Mouse (Mus musculus) embryonic facial prominence, embryonic 13.5 days (tissue): Measurements from ENCODE around the gene Plxna4. TPM values are rescaled to one million over a fixed set of nuclear protein-coding genes. Genes with fewer than 3 reads are reported as not detected.

Experiments
- ATAC-seq: fragments of 200-750 bp; cut with Nextera tagmentation; 2 replicates; pipeline ENCODE4 v1.8.0; 2017; ENCODE audit warnings: low read depth; ENCODE audit not compliant: insufficient number of reproducible peaks, insufficient read depth, low FRiP score, low TSS enrichment
- H3K27ac ChIP-seq: fragments of 300-500 bp; sonication (generic); 2 replicates; pipeline ENCODE4 v1.5.1; 2015; ENCODE audit warnings: moderate library complexity, mild to moderate bottlenecking, inconsistent platforms
- H3K27me3 ChIP-seq: fragments of 300-500 bp; sonication (generic); 2 replicates; pipeline ENCODE4 v1.6.1; 2015; ENCODE audit warnings: mild to moderate bottlenecking, inconsistent platforms
- H3K36me3 ChIP-seq: fragments of 300-500 bp; sonication (generic); 2 replicates; pipeline ENCODE4 v1.6.1; 2015; ENCODE audit warnings: mild to moderate bottlenecking, inconsistent platforms
- H3K4me1 ChIP-seq: fragments of 300-500 bp; sonication (generic); 2 replicates; pipeline ENCODE4 v1.6.1; 2015; ENCODE audit warnings: inconsistent platforms
- H3K4me2 ChIP-seq: fragments of 300-500 bp; sonication (generic); 2 replicates; pipeline ENCODE4 v1.6.1; 2015; ENCODE audit warnings: moderate library complexity, mild to moderate bottlenecking, inconsistent platforms
- H3K4me3 ChIP-seq: fragments of 300-500 bp; sonication (generic); 2 replicates; pipeline ENCODE4 v1.5.1; 2015; ENCODE audit warnings: mild to moderate bottlenecking, inconsistent platforms
- H3K9ac ChIP-seq: fragments of 300-500 bp; sonication (generic); 2 replicates; pipeline ENCODE4 v1.6.1; 2015; ENCODE audit warnings: mild to moderate bottlenecking, inconsistent platforms
- H3K9me3 ChIP-seq: fragments of 300-500 bp; sonication (generic); 2 replicates; pipeline ENCODE4 v1.6.1; 2016; ENCODE audit warnings: inconsistent platforms
- WGBS: fragments of 180-500 bp; shearing (Covaris S2); methylation state at CpG from one replicate; pipeline ENCODE4 v1.1.7; 2015; ENCODE audit warnings: mixed read lengths; 5-methylcytosine and 5-hydroxymethylcytosine counted together
- polyA plus RNA-seq: library from polyadenylated mRNA; unstranded; fragments of >200 nt; fragmentation: Nextera tagmentation; extraction: Ambion mirVana; gene quantifications from 2 replicates; pipeline ENCODE4 v1.2.1, GENCODE M21; 2015

Gene Plxna4
- polyA plus RNA-seq, 1 experiment from 2014 or later: 4.0 TPM

DNA sequence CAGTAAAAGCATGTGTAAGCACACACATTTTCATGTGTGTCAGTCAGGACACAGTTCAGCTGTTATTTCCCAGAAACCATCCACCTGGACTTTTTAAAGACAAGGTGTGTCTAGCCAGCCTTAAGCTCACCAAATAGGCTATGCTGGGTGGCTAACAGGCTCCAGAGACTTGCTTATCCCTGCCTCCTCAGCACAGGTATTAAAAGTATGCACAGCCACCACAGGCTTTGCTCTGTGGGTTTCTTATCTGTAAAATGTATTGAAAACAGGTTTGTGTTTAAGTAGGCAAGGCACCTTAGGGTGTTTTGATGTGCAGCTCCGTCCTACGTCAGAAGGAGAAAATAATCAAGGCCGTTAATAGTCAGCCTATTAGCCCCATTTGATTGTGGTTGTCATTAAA is 218.9 kb downstream of the Plxna4 start:
- no peak for ATAC-seq
- H3K27ac ChIP-seq: no peak overlapping the region
- H3K9me3 ChIP-seq: no peaks in the 10 kb centered on the region
- WGBS: 52% methylated on average over 3 of the region's 3 CpGs
- no peak overlapping the region for H3K4me2 ChIP-seq
- H3K4me3 ChIP-seq: no peak overlapping the region
- H3K4me1 ChIP-seq: peaks cover 31% of the 10 kb centered on the region
- H3K27me3 ChIP-seq: no peaks in the 10 kb centered on the region
- no peak overlapping the region for H3K9ac ChIP-seq
- no peaks in the 10 kb centered on the region for H3K36me3 ChIP-seq

DNA sequence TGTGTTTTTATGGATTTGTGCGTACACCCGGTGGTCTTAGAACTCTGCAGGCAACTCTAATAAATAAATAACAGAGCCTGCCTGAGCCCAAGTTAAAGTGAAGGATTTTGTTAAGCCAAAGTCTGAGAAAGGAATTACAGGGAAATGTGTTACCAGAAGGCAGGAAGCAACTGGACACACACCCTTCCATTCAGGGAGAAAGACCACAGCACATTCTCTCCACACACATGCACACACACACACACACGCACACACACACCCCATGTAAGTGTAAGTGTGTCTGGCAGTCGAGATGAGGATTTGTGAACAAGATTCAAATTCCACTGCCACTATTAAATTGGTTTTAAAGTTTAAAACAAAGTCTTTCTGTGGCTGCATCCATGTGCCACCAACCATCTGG is 219.6 kb downstream of the Plxna4 start:
- no peaks in the 10 kb centered on the region for H3K36me3 ChIP-seq
- no peaks in the 10 kb centered on the region for H3K27me3 ChIP-seq
- peak overlapping the region; percentile 73 for H3K27ac ChIP-seq
- H3K9ac ChIP-seq: no peak overlapping the region
- H3K4me2 ChIP-seq: peak overlapping the region; percentile 22; the same call in 1 of the 2 replicates
- ATAC-seq: no peak
- no peak overlapping the region for H3K4me3 ChIP-seq
- 30% methylated on average over 4 of the region's 4 CpGs for WGBS
- peaks cover 38% of the 10 kb centered on the region for H3K4me1 ChIP-seq
- no peaks in the 10 kb centered on the region for H3K9me3 ChIP-seq

DNA sequence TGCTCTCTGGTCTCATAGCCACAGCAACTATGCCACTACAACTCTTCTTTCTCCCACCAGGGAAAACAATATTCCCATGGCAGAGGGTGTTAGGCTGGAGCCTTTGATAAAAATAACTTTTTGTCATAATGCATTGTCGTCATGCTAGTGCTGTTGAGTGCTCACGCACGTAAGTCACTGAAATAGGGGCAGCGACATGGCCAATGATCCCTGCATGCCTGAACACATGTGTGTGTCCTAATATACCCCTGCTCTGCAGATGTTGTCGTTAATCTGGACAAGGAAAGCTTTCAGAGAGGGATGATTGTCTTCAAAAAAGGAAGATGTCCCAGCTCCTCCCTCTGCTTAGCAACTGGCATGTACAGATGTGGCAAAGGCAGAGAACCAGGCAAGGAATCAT is 223.1 kb downstream of the Plxna4 start:
- 56% methylated on average over 5 of the region's 5 CpGs for WGBS
- Histone ChIP-seq H3K9ac (no peak overlapping the region), H3K36me3 (no peaks in the 10 kb centered on the region), H3K27me3 (no peaks in the 10 kb centered on the region), H3K27ac (no peak overlapping the region; the same call in 1 of the 2 replicates), H3K4me2 (no peak overlapping the region), H3K4me1 (peaks cover 51% of the 10 kb centered on the region), H3K4me3 (no peak overlapping the region), H3K9me3 (no peaks in the 10 kb centered on the region)
- no peak for ATAC-seq

DNA sequence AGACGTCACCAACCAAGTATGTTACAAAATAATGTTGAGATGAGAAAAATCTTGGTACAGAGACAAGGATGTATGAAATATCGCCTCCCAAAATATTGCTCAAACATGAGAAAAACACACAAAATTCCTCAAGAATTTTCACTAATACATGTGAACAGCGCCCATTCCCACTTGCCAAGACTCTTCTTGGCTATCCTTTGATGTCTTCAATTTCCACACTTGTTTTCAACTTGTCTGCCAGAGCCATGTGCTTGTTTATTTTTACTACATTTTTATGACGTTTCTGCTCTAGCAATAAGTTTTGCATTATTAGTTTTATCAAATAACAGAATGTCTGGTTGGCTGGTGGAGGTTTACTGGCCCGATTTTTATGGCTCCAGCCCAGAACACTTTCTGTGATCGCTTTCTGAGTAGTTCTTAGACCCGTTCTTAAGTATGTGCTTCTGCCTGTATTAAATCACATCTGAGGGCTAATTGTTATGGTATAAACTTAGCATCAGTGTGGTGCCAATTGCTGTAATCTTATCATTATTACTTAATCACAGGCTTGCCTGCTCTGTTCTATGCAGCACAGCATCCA is 224.4 kb downstream of the Plxna4 start:
- Histone ChIP-seq H3K27ac (no peak overlapping the region), H3K36me3 (no peaks in the 10 kb centered on the region), H3K4me1 (peaks cover 41% of the 10 kb centered on the region), H3K9ac (no peak overlapping the region), H3K4me2 (no peak overlapping the region), H3K9me3 (no peaks in the 10 kb centered on the region), H3K4me3 (no peak overlapping the region), H3K27me3 (no peaks in the 10 kb centered on the region)
- ATAC-seq: no peak
- 67% methylated on average over 7 of the region's 7 CpGs for WGBS

DNA sequence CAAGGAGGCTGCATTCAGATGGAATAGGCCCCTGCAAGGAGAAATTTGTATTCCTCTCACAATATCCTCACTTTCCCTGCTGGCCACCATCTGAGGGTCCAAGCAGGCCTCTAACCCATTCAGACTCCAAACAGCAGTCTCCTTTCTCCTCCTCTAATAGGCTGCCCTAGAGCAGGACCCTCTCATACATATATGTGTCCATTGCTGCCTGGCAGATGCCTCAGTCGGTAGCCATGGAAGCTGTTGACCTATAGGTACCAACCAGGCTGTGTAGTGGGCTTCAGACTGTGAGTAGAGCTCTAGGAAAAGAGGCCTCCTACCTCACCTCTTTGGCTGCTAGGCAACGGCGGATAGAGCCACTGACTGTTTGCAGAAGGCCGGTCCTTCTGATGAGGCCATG is 225.6 kb downstream of the Plxna4 start:
- H3K9ac ChIP-seq: no peak overlapping the region
- no peak for ATAC-seq
- H3K36me3 ChIP-seq: no peaks in the 10 kb centered on the region
- H3K27ac ChIP-seq: no peak overlapping the region
- WGBS: 90% methylated on average over 4 of the region's 4 CpGs
- no peaks in the 10 kb centered on the region for H3K9me3 ChIP-seq
- no peaks in the 10 kb centered on the region for H3K27me3 ChIP-seq
- H3K4me3 ChIP-seq: no peak overlapping the region
- H3K4me1 ChIP-seq: peaks cover 32% of the 10 kb centered on the region
- H3K4me2 ChIP-seq: no peak overlapping the region

DNA sequence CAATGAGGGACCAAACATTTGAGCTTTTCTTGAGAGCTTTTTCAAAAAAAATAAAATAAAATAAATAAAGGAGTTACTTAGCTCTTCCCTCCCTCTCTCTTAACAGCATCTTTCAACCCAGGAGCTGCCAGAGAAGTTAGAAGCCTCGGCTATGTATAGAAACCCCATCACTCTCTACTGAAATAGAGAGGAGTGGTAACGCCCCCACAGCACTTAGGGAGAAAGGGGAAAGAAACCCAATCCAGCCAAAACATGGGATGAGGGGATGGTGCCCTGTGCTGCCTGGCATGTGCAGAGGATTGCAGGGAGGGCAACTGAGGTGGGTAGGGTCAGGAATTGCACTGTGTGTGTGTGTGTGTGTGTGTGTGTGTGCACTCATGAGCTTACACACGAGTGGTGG is 228.3 kb downstream of the Plxna4 start:
- H3K9me3 ChIP-seq: no peaks in the 10 kb centered on the region
- H3K36me3 ChIP-seq: no peaks in the 10 kb centered on the region
- H3K4me2 ChIP-seq: no peak overlapping the region
- H3K4me3 ChIP-seq: no peak overlapping the region
- ATAC-seq: no peak
- H3K27me3 ChIP-seq: no peaks in the 10 kb centered on the region
- no peak overlapping the region for H3K27ac ChIP-seq
- H3K9ac ChIP-seq: no peak overlapping the region
- WGBS: 54% methylated on average over 3 of the region's 3 CpGs
- H3K4me1 ChIP-seq: peaks cover 35% of the 10 kb centered on the region

DNA sequence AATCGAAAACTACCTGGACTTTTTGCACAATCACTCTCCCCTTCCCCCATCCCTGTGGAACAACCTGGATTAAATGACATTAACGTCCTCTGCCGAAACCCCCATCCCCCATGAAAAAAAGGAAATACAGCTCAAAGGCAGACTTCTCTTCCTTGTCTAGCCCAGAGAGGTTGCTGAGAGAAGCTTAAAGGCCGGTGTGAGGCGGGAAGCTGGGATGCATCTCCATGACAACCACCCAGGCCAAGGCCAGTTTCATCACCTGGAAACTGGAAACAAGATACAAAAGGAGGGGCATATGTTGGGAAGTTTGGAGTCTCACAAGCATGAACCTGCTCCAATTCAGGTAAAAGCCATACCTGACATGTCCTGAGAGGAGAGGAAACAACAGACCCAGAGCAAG is 230.5 kb downstream of the Plxna4 start:
- H3K27ac ChIP-seq: no peak overlapping the region
- ATAC-seq: no peak
- H3K9ac ChIP-seq: no peak overlapping the region
- WGBS: 52% methylated on average over 5 of the region's 5 CpGs
- no peaks in the 10 kb centered on the region for H3K27me3 ChIP-seq
- H3K4me2 ChIP-seq: no peak overlapping the region
- H3K9me3 ChIP-seq: no peaks in the 10 kb centered on the region
- H3K4me3 ChIP-seq: no peak overlapping the region
- H3K4me1 ChIP-seq: peaks cover 19% of the 10 kb centered on the region
- no peaks in the 10 kb centered on the region for H3K36me3 ChIP-seq

DNA sequence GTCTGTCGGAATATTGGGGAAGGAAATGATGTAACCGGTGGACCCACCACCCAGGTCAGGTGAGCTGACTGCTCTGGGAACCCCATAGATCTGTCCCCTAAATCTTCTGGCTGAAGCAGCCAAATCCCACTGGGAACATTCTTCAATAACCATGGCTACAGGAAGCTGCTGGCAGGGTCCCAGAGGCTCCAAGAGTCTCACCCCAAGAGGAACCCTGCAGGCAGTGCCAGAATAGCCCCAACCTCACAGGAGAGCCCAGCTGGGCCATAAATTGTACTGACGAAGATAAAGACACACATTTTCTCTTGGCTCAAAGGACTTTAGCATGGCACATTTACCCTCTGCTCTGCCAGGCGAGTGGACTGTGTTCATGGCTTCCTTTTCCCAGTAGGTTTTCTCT is 232.4 kb downstream of the Plxna4 start:
- no peaks in the 10 kb centered on the region for H3K27me3 ChIP-seq
- H3K4me2 ChIP-seq: no peak overlapping the region
- H3K9ac ChIP-seq: no peak overlapping the region
- H3K27ac ChIP-seq: no peak overlapping the region
- no peaks in the 10 kb centered on the region for H3K9me3 ChIP-seq
- peaks cover 13% of the 10 kb centered on the region for H3K4me1 ChIP-seq
- H3K4me3 ChIP-seq: no peak overlapping the region
- 77% methylated on average over 4 of the region's 4 CpGs for WGBS
- no peak for ATAC-seq
- no peaks in the 10 kb centered on the region for H3K36me3 ChIP-seq

DNA sequence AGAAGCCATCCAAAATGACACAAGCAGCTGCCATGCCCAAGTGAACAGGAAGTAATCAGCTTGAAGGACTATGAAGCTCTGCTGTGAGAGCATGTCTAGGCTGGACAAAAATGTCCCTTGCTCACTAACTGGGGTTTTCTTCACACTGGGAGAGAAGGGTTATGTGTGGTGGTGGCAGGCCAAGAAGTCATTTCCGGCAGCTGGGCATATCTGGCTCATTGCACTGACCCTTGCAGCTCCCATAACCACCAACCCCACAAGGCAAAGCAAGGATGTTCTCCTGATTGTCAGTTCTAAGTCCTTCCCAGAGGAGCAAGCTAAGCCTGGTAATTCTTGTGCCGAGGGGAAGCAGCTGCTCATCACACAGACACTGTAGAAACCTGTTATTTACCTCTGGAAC is 239.0 kb downstream of the Plxna4 start:
- Histone ChIP-seq H3K9ac (no peak overlapping the region), H3K4me1 (peaks cover 7% of the 10 kb centered on the region), H3K27me3 (no peaks in the 10 kb centered on the region), H3K27ac (no peak overlapping the region), H3K4me3 (no peak overlapping the region), H3K4me2 (no peak overlapping the region), H3K9me3 (no peaks in the 10 kb centered on the region), H3K36me3 (no peaks in the 10 kb centered on the region)
- ATAC-seq: no peak
- 76% methylated on average over 2 of the region's 2 CpGs for WGBS

DNA sequence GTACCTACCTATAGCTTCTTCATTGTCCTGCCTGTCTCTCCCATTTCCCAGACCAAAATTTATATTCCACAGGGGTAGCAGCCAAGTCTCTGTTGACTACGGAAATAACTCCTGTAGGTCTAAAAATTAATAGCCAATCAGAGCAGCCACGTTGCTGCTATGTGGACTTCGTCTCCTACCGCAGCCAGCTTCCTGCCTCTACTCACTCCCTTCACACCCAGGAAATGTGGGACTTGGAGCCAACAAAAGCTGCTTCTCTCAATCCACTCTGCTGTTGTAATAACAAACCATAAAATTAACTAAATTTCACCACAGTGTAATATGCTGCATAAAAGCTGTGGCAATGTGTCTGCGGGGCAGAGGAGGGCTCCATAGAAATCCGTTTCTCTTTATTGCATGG is 239.9 kb downstream of the Plxna4 start:
- H3K9me3 ChIP-seq: no peaks in the 10 kb centered on the region
- ATAC-seq: no peak
- no peaks in the 10 kb centered on the region for H3K36me3 ChIP-seq
- H3K27ac ChIP-seq: no peak overlapping the region
- H3K4me3 ChIP-seq: no peak overlapping the region
- H3K4me1 ChIP-seq: peaks cover 7% of the 10 kb centered on the region
- WGBS: 76% methylated on average over 6 of the region's 6 CpGs
- no peak overlapping the region for H3K4me2 ChIP-seq
- no peaks in the 10 kb centered on the region for H3K27me3 ChIP-seq
- H3K9ac ChIP-seq: no peak overlapping the region

DNA sequence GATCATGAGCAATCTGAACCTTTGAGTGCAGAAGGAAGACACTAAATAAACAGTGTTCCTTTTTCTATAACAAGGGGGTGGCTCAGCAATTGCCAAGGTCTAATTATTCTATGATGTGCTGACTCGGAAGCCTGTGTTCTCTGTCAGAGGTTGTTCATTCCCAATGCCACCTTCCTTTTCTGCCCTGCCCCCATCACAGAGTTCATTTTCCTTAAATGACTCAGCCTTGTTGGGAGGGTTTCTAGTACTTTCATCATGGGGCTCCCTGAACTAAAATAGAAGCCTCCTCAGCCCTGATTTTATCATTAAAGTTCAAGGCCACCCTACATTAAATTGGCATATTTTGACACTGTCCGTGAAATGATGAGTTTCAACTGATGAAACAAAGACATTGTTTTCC is 242.0 kb downstream of the Plxna4 start:
- Histone ChIP-seq H3K9me3 (no peaks in the 10 kb centered on the region), H3K4me1 (peaks cover 4% of the 10 kb centered on the region; the same call in 1 of the 2 replicates), H3K4me2 (no peak overlapping the region), H3K4me3 (no peak overlapping the region), H3K27me3 (no peaks in the 10 kb centered on the region), H3K27ac (no peak overlapping the region), H3K9ac (no peak overlapping the region), H3K36me3 (no peaks in the 10 kb centered on the region)
- no peak for ATAC-seq
- 80% methylated on average over 2 of the region's 2 CpGs for WGBS

DNA sequence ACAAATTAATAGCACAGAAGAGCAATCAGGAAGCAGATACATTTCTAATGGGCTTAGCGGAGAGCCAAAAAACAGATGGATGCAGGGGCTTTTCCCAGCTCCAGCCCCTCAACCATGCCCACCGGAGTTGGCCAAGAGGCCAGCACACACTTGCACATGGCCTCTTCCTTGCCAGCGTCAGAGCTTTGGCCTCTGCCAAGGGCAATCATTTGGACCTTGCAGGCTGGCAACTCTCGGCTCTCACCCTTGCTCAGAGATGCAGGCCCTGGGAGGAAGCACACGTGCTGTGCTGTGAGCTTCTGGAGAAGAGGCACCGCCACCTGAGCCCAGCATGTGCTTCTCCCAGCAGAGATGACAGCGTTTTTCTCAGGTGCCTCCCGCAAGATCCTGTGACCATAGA is 245.3 kb downstream of the Plxna4 start:
- ATAC-seq: no peak
- no peak overlapping the region for H3K4me3 ChIP-seq
- WGBS: 79% methylated on average over 8 of the region's 8 CpGs
- H3K4me2 ChIP-seq: no peak overlapping the region
- peaks cover 14% of the 10 kb centered on the region for H3K4me1 ChIP-seq
- no peak overlapping the region for H3K9ac ChIP-seq
- no peaks in the 10 kb centered on the region for H3K9me3 ChIP-seq
- no peaks in the 10 kb centered on the region for H3K36me3 ChIP-seq
- H3K27ac ChIP-seq: no peak overlapping the region
- no peaks in the 10 kb centered on the region for H3K27me3 ChIP-seq

DNA sequence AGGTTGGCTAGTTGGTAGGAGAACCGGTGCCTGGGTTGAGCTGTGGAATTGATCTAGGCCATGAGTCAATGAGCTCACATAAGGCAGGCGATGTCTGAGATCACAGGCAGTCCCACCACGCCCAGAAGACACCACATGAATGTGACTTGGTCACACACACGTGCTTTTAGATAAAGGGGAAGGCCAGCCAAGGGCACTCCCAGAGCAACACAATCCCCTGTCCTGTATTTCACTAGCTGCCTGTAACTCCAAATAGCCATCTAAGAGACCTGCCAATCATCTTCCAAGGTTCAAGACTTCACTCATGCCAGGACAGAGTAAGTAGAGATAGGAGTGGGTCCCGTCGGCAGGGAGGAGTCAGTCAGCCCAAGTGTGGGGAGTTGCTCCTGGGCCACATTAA is 245.7 kb downstream of the Plxna4 start:
- no peaks in the 10 kb centered on the region for H3K9me3 ChIP-seq
- H3K9ac ChIP-seq: no peak overlapping the region
- no peak overlapping the region for H3K4me2 ChIP-seq
- no peak for ATAC-seq
- H3K4me1 ChIP-seq: peaks cover 14% of the 10 kb centered on the region
- WGBS: 71% methylated on average over 6 of the region's 6 CpGs
- H3K4me3 ChIP-seq: no peak overlapping the region
- no peaks in the 10 kb centered on the region for H3K36me3 ChIP-seq
- no peaks in the 10 kb centered on the region for H3K27me3 ChIP-seq
- no peak overlapping the region for H3K27ac ChIP-seq
